Mouse (Mus musculus): ENCODE data around the gene Rsu1.
"Not testable (repeated sequence)": the region's sequence is repeated elsewhere in the genome, so short reads cannot be mapped to it uniquely, and the experiment has no call there.

Rsu1 gene

GRCm38 (mm10) chr2:13190767-13191166 is 80.4 kb downstream of the Rsu1 start:
- Histone ChIP-seq H3K36me3 (ENCODE audit: insufficient read depth, low read length) (no peaks in the 10 kb centered on the region), H3K4me1 (replicated peaks; ENCODE audit: low read depth, low read length) (no peaks in the 10 kb centered on the region), H3K27me3 (ENCODE audit: insufficient read depth, low read length) (no peaks in the 10 kb centered on the region), H3K9me3 (ENCODE audit: low read length) (no peaks in the 10 kb centered on the region), H3K4me3 (replicated peaks; ENCODE audit: low read length) (no peak overlapping the region)
- TF ChIP-seq POU5F1 (IDR thresholded peaks at IDR 0.05; ENCODE audit: borderline replicate concordance, low read length) (no peak), CTCF (conservative IDR thresholded peaks at IDR 0.05; ENCODE audit: low read length) (no peak), NANOG (IDR thresholded peaks at IDR 0.05; ENCODE audit: borderline replicate concordance, low read length) (no peak)

- Histone ChIP-seq H3K27me3 (ENCODE audit: insufficient read depth, low read length) (no peaks in the 10 kb centered on the region), H3K4me3 (replicated peaks; ENCODE audit: low read length) (no peak overlapping the region), H3K9me3 (ENCODE audit: low read length) (no peaks in the 10 kb centered on the region), H3K36me3 (ENCODE audit: insufficient read depth, low read length) (no peaks in the 10 kb centered on the region), H3K4me1 (replicated peaks; ENCODE audit: low read depth, low read length) (no peaks in the 10 kb centered on the region)
- TF ChIP-seq POU5F1 (IDR thresholded peaks at IDR 0.05; ENCODE audit: borderline replicate concordance, low read length), result no peak
- no peak for TF ChIP-seq CTCF (conservative IDR thresholded peaks at IDR 0.05; ENCODE audit: low read length)
- TF ChIP-seq NANOG (IDR thresholded peaks at IDR 0.05; ENCODE audit: borderline replicate concordance, low read length), result no peak
Observed at GRCm38 (mm10) chr2:13188831-13189495, 82.3 kb downstream of the Rsu1 start.

- Histone ChIP-seq H3K36me3 (ENCODE audit: insufficient read depth, low read length) (peaks cover 10% of the 10 kb centered on the region), H3K9me3 (ENCODE audit: low read length) (no peaks in the 10 kb centered on the region), H3K4me1 (replicated peaks; ENCODE audit: low read depth, low read length) (no peaks in the 10 kb centered on the region), H3K27me3 (ENCODE audit: insufficient read depth, low read length) (no peaks in the 10 kb centered on the region), H3K4me3 (replicated peaks; ENCODE audit: low read length) (no peak overlapping the region)
- TF ChIP-seq CTCF (conservative IDR thresholded peaks at IDR 0.05; ENCODE audit: low read length) (no peak), POU5F1 (IDR thresholded peaks at IDR 0.05; ENCODE audit: borderline replicate concordance, low read length) (no peak), NANOG (IDR thresholded peaks at IDR 0.05; ENCODE audit: borderline replicate concordance, low read length) (no peak)
Observed at GRCm38 (mm10) chr2:13183124-13183523, 88.1 kb downstream of the Rsu1 start.

GRCm38 (mm10) chr2:13181899-13182298 is 89.3 kb downstream of the Rsu1 start:
- not testable (repeated sequence) for H3K27me3 ChIP-seq (ENCODE audit: insufficient read depth, low read length); H3K4me3 ChIP-seq (replicated peaks; ENCODE audit: low read length); H3K9me3 ChIP-seq (ENCODE audit: low read length); H3K36me3 ChIP-seq (ENCODE audit: insufficient read depth, low read length); H3K4me1 ChIP-seq (replicated peaks; ENCODE audit: low read depth, low read length)

GRCm38 (mm10) chr2:13177698-13178395 is 93.4 kb downstream of the Rsu1 start:
- peaks cover 4% of the 10 kb centered on the region for H3K36me3 ChIP-seq (ENCODE audit: insufficient read depth, low read length)
- no peaks in the 10 kb centered on the region for H3K9me3 ChIP-seq (ENCODE audit: low read length)
- TF ChIP-seq NANOG (IDR thresholded peaks at IDR 0.05; ENCODE audit: borderline replicate concordance, low read length) (no peak), CTCF (conservative IDR thresholded peaks at IDR 0.05; ENCODE audit: low read length) (no peak), POU5F1 (IDR thresholded peaks at IDR 0.05; ENCODE audit: borderline replicate concordance, low read length) (no peak)
- no peak overlapping the region for H3K4me3 ChIP-seq (replicated peaks; ENCODE audit: low read length)
- H3K4me1 ChIP-seq (replicated peaks; ENCODE audit: low read depth, low read length), result peaks cover 13% of the 10 kb centered on the region; the same call in 1 of the 2 replicates
- no peaks in the 10 kb centered on the region for H3K27me3 ChIP-seq (ENCODE audit: insufficient read depth, low read length)

- TF ChIP-seq CTCF (conservative IDR thresholded peaks at IDR 0.05; ENCODE audit: low read length) (no peak), NANOG (IDR thresholded peaks at IDR 0.05; ENCODE audit: borderline replicate concordance, low read length) (no peak), POU5F1 (IDR thresholded peaks at IDR 0.05; ENCODE audit: borderline replicate concordance, low read length) (no peak)
- Histone ChIP-seq H3K9me3 (ENCODE audit: low read length) (no peaks in the 10 kb centered on the region), H3K4me3 (replicated peaks; ENCODE audit: low read length) (no peak overlapping the region), H3K36me3 (ENCODE audit: insufficient read depth, low read length) (no peaks in the 10 kb centered on the region), H3K4me1 (replicated peaks; ENCODE audit: low read depth, low read length) (peaks cover 13% of the 10 kb centered on the region; the same call in 1 of the 2 replicates), H3K27me3 (ENCODE audit: insufficient read depth, low read length) (no peaks in the 10 kb centered on the region)
Observed at GRCm38 (mm10) chr2:13176304-13176620, 95.0 kb downstream of the Rsu1 start.

- Histone ChIP-seq H3K9me3 (ENCODE audit: low read length) (no peaks in the 10 kb centered on the region), H3K36me3 (ENCODE audit: insufficient read depth, low read length) (no peaks in the 10 kb centered on the region), H3K4me3 (replicated peaks; ENCODE audit: low read length) (peak overlapping the region; percentile 45; the same call in 1 of the 2 replicates), H3K4me1 (replicated peaks; ENCODE audit: low read depth, low read length) (peaks cover 13% of the 10 kb centered on the region; the same call in 1 of the 2 replicates), H3K27me3 (ENCODE audit: insufficient read depth, low read length) (no peaks in the 10 kb centered on the region)
- no peak for TF ChIP-seq CTCF (conservative IDR thresholded peaks at IDR 0.05; ENCODE audit: low read length)
- no peak for TF ChIP-seq NANOG (IDR thresholded peaks at IDR 0.05; ENCODE audit: borderline replicate concordance, low read length)
- no peak for TF ChIP-seq POU5F1 (IDR thresholded peaks at IDR 0.05; ENCODE audit: borderline replicate concordance, low read length)
Observed at GRCm38 (mm10) chr2:13175536-13176303, 95.5 kb downstream of the Rsu1 start.

- no peaks in the 10 kb centered on the region for H3K9me3 ChIP-seq (ENCODE audit: low read length)
- no peaks in the 10 kb centered on the region for H3K27me3 ChIP-seq (ENCODE audit: insufficient read depth, low read length)
- H3K4me3 ChIP-seq (replicated peaks; ENCODE audit: low read length), result no peak overlapping the region
- H3K36me3 ChIP-seq (ENCODE audit: insufficient read depth, low read length), result no peaks in the 10 kb centered on the region
- TF ChIP-seq NANOG (IDR thresholded peaks at IDR 0.05; ENCODE audit: borderline replicate concordance, low read length) (no peak), CTCF (conservative IDR thresholded peaks at IDR 0.05; ENCODE audit: low read length) (no peak), POU5F1 (IDR thresholded peaks at IDR 0.05; ENCODE audit: borderline replicate concordance, low read length) (no peak)
- H3K4me1 ChIP-seq (replicated peaks; ENCODE audit: low read depth, low read length), result peaks cover 15% of the 10 kb centered on the region
Observed at GRCm38 (mm10) chr2:13174461-13174860, 96.8 kb downstream of the Rsu1 start.

All from E14TG2a.4 (cell line).